ENCODE assay signal across 9 mouse cellular contexts in the genomic region with DNA sequence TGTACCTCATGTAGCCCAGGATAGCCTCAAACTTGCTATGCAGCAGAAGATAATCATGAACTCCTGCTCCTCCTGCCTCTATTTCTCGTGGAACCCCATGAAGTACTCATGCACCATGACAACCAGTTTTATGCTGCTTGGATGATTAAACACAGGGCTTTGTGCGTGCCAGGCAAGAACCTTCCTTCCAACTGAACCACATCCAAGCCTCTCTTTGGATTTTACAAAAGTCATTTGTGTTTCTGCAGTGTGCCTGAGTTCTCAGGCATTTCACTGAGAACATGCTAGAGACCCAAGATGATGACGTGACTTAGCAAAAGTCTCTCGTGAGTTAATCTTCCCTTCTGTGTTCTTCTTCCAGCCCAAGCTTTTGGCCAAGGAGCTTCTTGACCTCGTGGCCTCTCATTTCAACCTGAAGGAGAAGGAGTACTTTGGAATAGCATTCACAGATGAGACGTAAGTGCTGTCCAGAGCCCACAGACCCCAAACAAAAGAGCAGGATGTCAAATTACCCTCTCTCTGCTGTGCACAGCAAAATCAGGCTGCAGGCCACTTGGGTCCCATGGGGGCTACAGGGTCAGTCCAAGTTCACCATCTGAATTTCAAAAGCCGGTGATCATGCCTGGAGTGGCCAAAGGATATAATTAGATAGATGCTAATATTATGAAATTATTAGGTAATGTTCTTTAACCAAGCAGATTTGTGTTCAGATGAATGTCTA.
A peak's percentile ranks its signal among the peaks of the same experiment; 100 is the strongest.
DNase-seq lines count a peak whose midpoint lies in the region; ATAC-seq and TF ChIP-seq lines count a peak whose summit lies in the region.
"Had no signal": no experiment of that assay in that cellular context is flagged by ENCODE, and none has a peak within 500 bp of the region (broad histone marks: within the 10 kb centered on the region; RNA-seq: fewer than 3 reads in every experiment).

No protein-coding gene starts in this region.

- peak; percentile 75 for DNase-seq in forebrain, postnatal 0 days
- no peak for DNase-seq in forebrain, embryonic 14.5 days (ENCODE audit: low spot score)
- DNase-seq in lung, embryonic 14.5 days: no peak
- DNase-seq in lung, postnatal 25 days (ENCODE audit: low spot score): no peak
- DNase-seq in gastrocnemius, adult 2 months: peak; percentile 77
- DNase-seq in urinary bladder, adult 2 months (ENCODE audit: low spot score): no peak

- H3K4me1 ChIP-seq in forebrain, postnatal 0 days (ENCODE audit: insufficient read depth): peaks cover 6% of the 10 kb centered on the region; the same call in 1 of the 2 replicates
- no peaks in the 10 kb centered on the region for H3K4me1 ChIP-seq in forebrain, embryonic 14.5 days (ENCODE audit: control insufficient read depth, insufficient read depth, low read length)
- H3K4me1 ChIP-seq in lung, embryonic 14.5 days (ENCODE audit: insufficient read depth): peaks cover 7% of the 10 kb centered on the region
- peaks cover 20% of the 10 kb centered on the region for H3K4me1 ChIP-seq in hindbrain, embryonic 13.5 days (replicated peaks)
- H3K4me1 ChIP-seq in intestine, postnatal 0 days (replicated peaks; ENCODE audit: control insufficient read depth, insufficient read depth, low read length): no peaks in the 10 kb centered on the region

- no peaks in the 10 kb centered on the region for H3K27me3 ChIP-seq in forebrain, postnatal 0 days (ENCODE audit: insufficient read depth, low read length)
- H3K27me3 ChIP-seq in forebrain, embryonic 14.5 days (replicated peaks; ENCODE audit: control insufficient read depth, insufficient read depth, low read length): no peaks in the 10 kb centered on the region
- H3K27me3 ChIP-seq in lung, embryonic 14.5 days (ENCODE audit: insufficient read depth, low read length): no peaks in the 10 kb centered on the region
- H3K27me3 ChIP-seq in hindbrain, embryonic 13.5 days: no peaks in the 10 kb centered on the region
- no peaks in the 10 kb centered on the region for H3K27me3 ChIP-seq in intestine, postnatal 0 days (replicated peaks; ENCODE audit: control insufficient read depth, insufficient read depth, low read length)

- 49% methylated on average over 7 of the region's 7 CpGs for WGBS in forebrain, postnatal 0 days
- WGBS in forebrain, embryonic 14.5 days: 75% methylated on average over 7 of the region's 7 CpGs
- WGBS in lung, embryonic 14.5 days: 53% methylated on average over 7 of the region's 7 CpGs
- 45% methylated on average over 7 of the region's 7 CpGs for WGBS in hindbrain, embryonic 13.5 days
- 62% methylated on average over 7 of the region's 7 CpGs for WGBS in intestine, postnatal 0 days

- no peak overlapping the region for H3K9ac ChIP-seq in forebrain, postnatal 0 days
- H3K9ac ChIP-seq in forebrain, embryonic 14.5 days (ENCODE audit: low read length): no peak overlapping the region
- H3K9ac ChIP-seq in lung, embryonic 14.5 days: no peak overlapping the region
- H3K9ac ChIP-seq in hindbrain, embryonic 13.5 days: no peak overlapping the region
- no peak overlapping the region for H3K9ac ChIP-seq in intestine, postnatal 0 days (ENCODE audit: low read depth, low read length)

- no peak for TF ChIP-seq CTCF in forebrain, postnatal 0 days (IDR thresholded peaks at IDR 0.05; ENCODE audit: low read depth)
- no peak for TF ChIP-seq CTCF in lung, embryonic 14.5 days (IDR thresholded peaks at IDR 0.05; ENCODE audit: low read depth)
- TF ChIP-seq CTCF in gastrocnemius, adult 2 months (IDR thresholded peaks at IDR 0.05): no peak
- no peak for TF ChIP-seq CTCF in intestine, postnatal 0 days (IDR thresholded peaks at IDR 0.05; ENCODE audit: low read depth)

- peak; percentile 78; the same call in 1 of the 2 replicates for ATAC-seq in forebrain, postnatal 0 days
- no peak for ATAC-seq in forebrain, embryonic 14.5 days
- ATAC-seq in lung, embryonic 14.5 days (ENCODE audit: insufficient read depth): no peak
- no peak for ATAC-seq in hindbrain, embryonic 13.5 days (ENCODE audit: low FRiP score)
- ATAC-seq in intestine, postnatal 0 days: no peak
- ATAC-seq: activated CD4-positive, CD25-positive, alpha-beta regulatory T cell, adult 4 months had no signal

- no peak overlapping the region for H3K4me2 ChIP-seq in forebrain, postnatal 0 days (ENCODE audit: low read depth)
- no peak overlapping the region for H3K4me2 ChIP-seq in forebrain, embryonic 14.5 days (ENCODE audit: low read length)
- no peak overlapping the region for H3K4me2 ChIP-seq in lung, embryonic 14.5 days
- no peak overlapping the region for H3K4me2 ChIP-seq in hindbrain, embryonic 13.5 days
- no peak overlapping the region for H3K4me2 ChIP-seq in intestine, postnatal 0 days (replicated peaks; ENCODE audit: low read depth)

- H3K36me3 ChIP-seq in forebrain, postnatal 0 days (ENCODE audit: insufficient read depth): peaks cover 12% of the 10 kb centered on the region; the same call in 1 of the 2 replicates
- peaks cover 9% of the 10 kb centered on the region for H3K36me3 ChIP-seq in forebrain, embryonic 14.5 days (ENCODE audit: control insufficient read depth, insufficient read depth, low read length)
- peaks cover 4% of the 10 kb centered on the region for H3K36me3 ChIP-seq in lung, embryonic 14.5 days (ENCODE audit: insufficient read depth)
- H3K36me3 ChIP-seq in hindbrain, embryonic 13.5 days: peaks cover 31% of the 10 kb centered on the region
- no peaks in the 10 kb centered on the region for H3K36me3 ChIP-seq in intestine, postnatal 0 days (ENCODE audit: control insufficient read depth, insufficient read depth)

- H3K4me3 ChIP-seq in forebrain, postnatal 0 days (ENCODE audit: low read depth, low read length): no peak overlapping the region
- no peak overlapping the region for H3K4me3 ChIP-seq in forebrain, embryonic 14.5 days (ENCODE audit: low read depth, low read length)
- H3K4me3 ChIP-seq in lung, embryonic 14.5 days (ENCODE audit: low read depth, low read length): no peak overlapping the region
- no peak overlapping the region for H3K4me3 ChIP-seq in gastrocnemius, adult 2 months
- H3K4me3 ChIP-seq in hindbrain, embryonic 13.5 days: no peak overlapping the region
- no peak overlapping the region for H3K4me3 ChIP-seq in intestine, postnatal 0 days (ENCODE audit: low read depth, low read length)

- intact Hi-C loops in gastrocnemius, adult 2 months (cut with DNase I): no loop called here

- no peaks in the 10 kb centered on the region for H3K9me3 ChIP-seq in forebrain, postnatal 0 days (ENCODE audit: low read length)
- H3K9me3 ChIP-seq in forebrain, embryonic 14.5 days (replicated peaks; ENCODE audit: control insufficient read depth, low read length): no peaks in the 10 kb centered on the region
- peaks cover 7% of the 10 kb centered on the region; the same call in 1 of the 2 replicates for H3K9me3 ChIP-seq in lung, embryonic 14.5 days (ENCODE audit: low read depth, low read length)
- H3K9me3 ChIP-seq in hindbrain, embryonic 13.5 days: 0 out of 2 replicates have a peak, but pooled peaks cover 7% of the 10 kb centered on the region
- H3K9me3 ChIP-seq in intestine, postnatal 0 days (ENCODE audit: control insufficient read depth): no peaks in the 10 kb centered on the region

- no peak overlapping the region; the same call in 1 of the 2 replicates for H3K27ac ChIP-seq in forebrain, postnatal 0 days (ENCODE audit: low read depth, low read length)
- no peak overlapping the region for H3K27ac ChIP-seq in forebrain, embryonic 14.5 days (ENCODE audit: low read depth, low read length)
- H3K27ac ChIP-seq in lung, embryonic 14.5 days (ENCODE audit: low read depth): peak overlapping the region; percentile 40; the same call in 1 of the 2 replicates
- peak overlapping the region; percentile 75 for H3K27ac ChIP-seq in gastrocnemius, adult 2 months
- 0 out of 2 replicates have a peak overlapping the region, but pooled peaks have one; percentile 12 for H3K27ac ChIP-seq in hindbrain, embryonic 13.5 days
- H3K27ac ChIP-seq in intestine, postnatal 0 days (ENCODE audit: low read depth, low read length): no peak overlapping the region

Comparison
In these comparisons a context has a peak if more than half of its experiments do, and no peak if none do; other contexts are left out.
1. DNase-seq: peak in forebrain, postnatal 0 days (single experiment) and gastrocnemius, adult 2 months (single experiment); none in forebrain, embryonic 14.5 days (single experiment), lung, embryonic 14.5 days (single experiment), lung, postnatal 25 days (single experiment) and urinary bladder, adult 2 months (single experiment).
2. H3K27ac ChIP-seq: peak in lung, embryonic 14.5 days (single experiment), gastrocnemius, adult 2 months (single experiment) and hindbrain, embryonic 13.5 days (single experiment); none in forebrain, postnatal 0 days (single experiment), forebrain, embryonic 14.5 days (single experiment) and intestine, postnatal 0 days (single experiment).